Mouse (Mus musculus) cortical plate, adult 2 months (tissue): ENCODE measurements around the gene Katnal1.

ENCODE experiments used
- CTCF ChIP-seq: fragments of 200-500 bp; IDR thresholded peaks from 2 replicates; pipeline ENCODE4 v1.5.1; 2011; ENCODE audit warnings: mild to moderate bottlenecking, control low read depth, low read length; ENCODE audit not compliant: insufficient read depth; ENCODE audit errors: extremely low read depth
- POLR2A ChIP-seq: fragments of 200-500 bp; IDR thresholded peaks from 2 replicates; pipeline ENCODE4 v1.6.1; 2011; ENCODE audit warnings: mild to moderate bottlenecking, low read length, control low read depth; ENCODE audit not compliant: insufficient read depth; ENCODE audit errors: extremely low read depth

GRCm38 (mm10) chr5:148953098-148953497 lies 24.0 kb upstream of the Katnal1 start:
- TF ChIP-seq CTCF (no peak), POLR2A (no peak)
